12 mouse cellular contexts compared by ENCODE assay signal in the genomic region with DNA sequence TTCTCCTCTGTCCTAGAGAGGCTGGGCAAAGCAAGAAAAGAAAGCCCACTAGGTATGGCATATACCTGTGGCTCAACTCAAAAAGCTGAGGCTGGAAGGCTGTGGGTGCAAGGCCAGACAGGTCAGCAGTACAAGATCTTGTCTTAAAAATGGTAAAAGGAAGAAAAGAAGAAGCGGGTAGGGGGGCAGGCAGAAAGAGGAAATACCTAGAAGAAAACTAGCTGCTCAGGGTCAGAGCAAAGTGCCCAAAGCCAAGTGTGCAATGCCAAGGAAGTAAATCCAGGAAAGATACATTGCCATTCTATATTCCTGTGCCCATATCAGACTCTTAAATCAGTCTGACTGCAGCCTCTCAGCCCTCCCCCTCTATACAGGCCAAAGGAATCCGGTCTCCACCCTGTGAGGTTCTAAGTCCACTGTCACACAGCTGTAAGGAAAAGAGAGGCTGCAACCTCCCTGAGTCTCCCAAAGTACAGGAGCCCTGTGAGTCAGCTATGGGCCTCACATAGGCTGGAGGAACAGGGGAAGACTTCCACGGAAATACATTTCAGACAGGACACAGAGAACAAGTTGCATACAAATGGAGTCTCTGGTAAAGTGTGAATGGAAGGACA. TPM values are rescaled to one million over a fixed set of nuclear protein-coding genes. Genes with fewer than 3 reads are reported as not detected.
DNase-seq lines count a peak whose midpoint lies in the region; ATAC-seq and TF ChIP-seq lines count a peak whose summit lies in the region.
"Had no signal": no experiment of that assay in that cellular context is flagged by ENCODE, and none has a peak within 500 bp of the region (broad histone marks: within the 10 kb centered on the region; RNA-seq: fewer than 3 reads in every experiment).

No protein-coding gene starts in this region.

- DNase-seq in heart, embryonic 10.5 days (ENCODE audit: low spot score) = no peak
- no peak for DNase-seq in heart, adult 18-20 months
- DNase-seq in lung, postnatal 0 days (ENCODE audit: low spot score) = no peak
- DNase-seq in lung, postnatal 36 days = no peak
- peak; percentile 75 for DNase-seq in yolk sac, embryonic 10.5 days (ENCODE audit: low spot score)
- DNase-seq in cerebellum, adult 11 months = no peak
- DNase-seq in cerebellum, adult 11-12 months = no peak
- DNase-seq: B cell, adult 2 months; lung, adult 2 months had no signal

- H3K36me3 ChIP-seq in heart, embryonic 10.5 days = peaks cover 37% of the 10 kb centered on the region
- peaks cover 8% of the 10 kb centered on the region for H3K36me3 ChIP-seq in lung, postnatal 0 days (ENCODE audit: insufficient read depth, low read length)
- H3K36me3 ChIP-seq in limb, embryonic 13.5 days = peaks cover 5% of the 10 kb centered on the region; the same call in 1 of the 2 replicates
- H3K36me3 ChIP-seq: neural tube, embryonic 12.5 days had no signal

- H3K4me3 ChIP-seq in heart, embryonic 10.5 days = no peak overlapping the region
- no peak overlapping the region for H3K4me3 ChIP-seq in lung, postnatal 0 days (ENCODE audit: low read depth, low read length)
- no peak overlapping the region for H3K4me3 ChIP-seq in limb, embryonic 13.5 days
- H3K4me3 ChIP-seq: hindbrain, embryonic 15.5 days; neural tube, embryonic 12.5 days had no signal

- no peak for TF ChIP-seq EP300 in lung, postnatal 0 days (IDR thresholded peaks at IDR 0.05)

- no peak overlapping the region for H3K9ac ChIP-seq in lung, postnatal 0 days (replicated peaks; ENCODE audit: low read depth)
- no peak overlapping the region for H3K9ac ChIP-seq in limb, embryonic 13.5 days
- H3K9ac ChIP-seq: hindbrain, embryonic 15.5 days; neural tube, embryonic 12.5 days had no signal

- H3K9me3 ChIP-seq in heart, embryonic 10.5 days = no peaks in the 10 kb centered on the region
- H3K9me3 ChIP-seq in lung, postnatal 0 days (ENCODE audit: low read length) = no peaks in the 10 kb centered on the region
- H3K9me3 ChIP-seq in limb, embryonic 13.5 days = no peaks in the 10 kb centered on the region
- H3K9me3 ChIP-seq: hindbrain, embryonic 15.5 days; neural tube, embryonic 12.5 days had no signal

- H3K4me2 ChIP-seq in lung, postnatal 0 days (replicated peaks; ENCODE audit: low read depth, low read length) = no peak overlapping the region
- H3K4me2 ChIP-seq in limb, embryonic 13.5 days (replicated peaks) = no peak overlapping the region
- H3K4me2 ChIP-seq: hindbrain, embryonic 15.5 days; neural tube, embryonic 12.5 days had no signal

- H3K4me1 ChIP-seq in heart, embryonic 10.5 days = peaks cover 37% of the 10 kb centered on the region
- peaks cover 8% of the 10 kb centered on the region; the same call in 1 of the 2 replicates for H3K4me1 ChIP-seq in lung, postnatal 0 days (ENCODE audit: insufficient read depth, low read depth, low read length)
- peaks cover 38% of the 10 kb centered on the region for H3K4me1 ChIP-seq in limb, embryonic 13.5 days

- 61% methylated on average over 3 of the region's 3 CpGs for WGBS in heart, embryonic 10.5 days
- WGBS in lung, postnatal 0 days = 49% methylated on average over 3 of the region's 3 CpGs
- WGBS in limb, embryonic 13.5 days = 67% methylated on average over 3 of the region's 3 CpGs

- no peaks in the 10 kb centered on the region for H3K27me3 ChIP-seq in heart, embryonic 10.5 days (ENCODE audit: insufficient read depth, poor library complexity, severe bottlenecking)
- H3K27me3 ChIP-seq in lung, postnatal 0 days (replicated peaks; ENCODE audit: insufficient read depth, low read length) = no peaks in the 10 kb centered on the region
- no peaks in the 10 kb centered on the region for H3K27me3 ChIP-seq in limb, embryonic 13.5 days
- H3K27me3 ChIP-seq: hindbrain, embryonic 15.5 days; neural tube, embryonic 12.5 days had no signal

- peak; percentile 25; the same call in 1 of the 2 replicates for ATAC-seq in lung, postnatal 0 days
- ATAC-seq in limb, embryonic 13.5 days (ENCODE audit: low FRiP score, low read depth) = no peak

- peak overlapping the region; percentile 70 for H3K27ac ChIP-seq in heart, embryonic 10.5 days
- peak overlapping the region; percentile 65 for H3K27ac ChIP-seq in lung, postnatal 0 days (ENCODE audit: low read length)
- H3K27ac ChIP-seq in limb, embryonic 13.5 days = peak overlapping the region; percentile 76
- H3K27ac ChIP-seq: neural tube, embryonic 12.5 days had no signal

- TF ChIP-seq CTCF in lung, postnatal 0 days (IDR thresholded peaks at IDR 0.05) = no peak

RNA-seq across cellular contexts. Expression of gene Tom1l1, which starts 21.9 kb away (rescaled TPM):
- polyA plus RNA-seq in heart, embryonic 10.5 days (2016; fragmentation: Nextera tagmentation; extraction: Ambion mirVana) = 37.9 and 44.6 TPM in 2 replicates
- 10 to 100 TPM; 14.9 to 16.4 TPM for total RNA-seq in heart, adult 18-20 months (2021)
- polyA plus RNA-seq in lung, postnatal 0 days (2015; fragmentation: Nextera tagmentation; extraction: Ambion mirVana) = 31.9 and 32.5 TPM in 2 replicates
- 21.8 and 23.6 TPM in 2 replicates for polyA plus RNA-seq in limb, embryonic 13.5 days (2015; fragmentation: Nextera tagmentation; extraction: Ambion mirVana)

RNA-seq across cellular contexts. Expression of gene Cox11, which starts 28.3 kb away (rescaled TPM):
- polyA plus RNA-seq in heart, embryonic 10.5 days (2016; fragmentation: Nextera tagmentation; extraction: Ambion mirVana) = 39.4 and 48.3 TPM in 2 replicates
- total RNA-seq in heart, adult 18-20 months (2021) = 10 to 100 TPM; 20.1 to 24.2 TPM
- polyA plus RNA-seq in lung, postnatal 0 days (2015; fragmentation: Nextera tagmentation; extraction: Ambion mirVana) = 17.6 and 20.0 TPM in 2 replicates
- polyA plus RNA-seq in limb, embryonic 13.5 days (2015; fragmentation: Nextera tagmentation; extraction: Ambion mirVana) = 38.6 and 40.3 TPM in 2 replicates

RNA-seq across cellular contexts. Expression of gene Stxbp4, which starts 28.4 kb away (rescaled TPM):
- polyA plus RNA-seq in heart, embryonic 10.5 days (2016; fragmentation: Nextera tagmentation; extraction: Ambion mirVana) = 16.6 and 25.3 TPM in 2 replicates
- total RNA-seq in heart, adult 18-20 months (2021) = 1 to 10 TPM; 4.2 to 5.5 TPM
- polyA plus RNA-seq in lung, postnatal 0 days (2015; fragmentation: Nextera tagmentation; extraction: Ambion mirVana) = 4.2 and 6.9 TPM in 2 replicates
- polyA plus RNA-seq in limb, embryonic 13.5 days (2015; fragmentation: Nextera tagmentation; extraction: Ambion mirVana) = 34.9 and 36.5 TPM in 2 replicates
